Mouse (Mus musculus) layer of hippocampus, postnatal 10 days (tissue): ENCODE results near the gene Lcn2. TPM values are rescaled to one million over a fixed set of nuclear protein-coding genes. Genes with fewer than 3 reads are reported as not detected.

Experiments used
- DNase-seq, 2 experiments: peaks; one replicate each; pipeline ENCODE4 v3.0.0; 2021; ENCODE audit warnings: low spot score in 2 of 2
- long read RNA-seq: library from polyadenylated mRNA; stranded (forward); transcript quantifications from one replicate; pipeline ENCODE4 v2.0.0, GENCODE M21; 2023
- total RNA-seq, 2 experiments: library from RNA; stranded (reverse); gene quantifications; 2 replicates each; pipeline ENCODE4 v1.2.3; 2021

Gene Lcn2
- 1 to 10 TPM; 2.4 to 2.9 TPM for total RNA-seq
- long read RNA-seq, partial matches to known transcripts = 1 of 1 reads
- long read RNA-seq, other reads (novel, unspliced or antisense) = 0 of 1 reads

DNA sequence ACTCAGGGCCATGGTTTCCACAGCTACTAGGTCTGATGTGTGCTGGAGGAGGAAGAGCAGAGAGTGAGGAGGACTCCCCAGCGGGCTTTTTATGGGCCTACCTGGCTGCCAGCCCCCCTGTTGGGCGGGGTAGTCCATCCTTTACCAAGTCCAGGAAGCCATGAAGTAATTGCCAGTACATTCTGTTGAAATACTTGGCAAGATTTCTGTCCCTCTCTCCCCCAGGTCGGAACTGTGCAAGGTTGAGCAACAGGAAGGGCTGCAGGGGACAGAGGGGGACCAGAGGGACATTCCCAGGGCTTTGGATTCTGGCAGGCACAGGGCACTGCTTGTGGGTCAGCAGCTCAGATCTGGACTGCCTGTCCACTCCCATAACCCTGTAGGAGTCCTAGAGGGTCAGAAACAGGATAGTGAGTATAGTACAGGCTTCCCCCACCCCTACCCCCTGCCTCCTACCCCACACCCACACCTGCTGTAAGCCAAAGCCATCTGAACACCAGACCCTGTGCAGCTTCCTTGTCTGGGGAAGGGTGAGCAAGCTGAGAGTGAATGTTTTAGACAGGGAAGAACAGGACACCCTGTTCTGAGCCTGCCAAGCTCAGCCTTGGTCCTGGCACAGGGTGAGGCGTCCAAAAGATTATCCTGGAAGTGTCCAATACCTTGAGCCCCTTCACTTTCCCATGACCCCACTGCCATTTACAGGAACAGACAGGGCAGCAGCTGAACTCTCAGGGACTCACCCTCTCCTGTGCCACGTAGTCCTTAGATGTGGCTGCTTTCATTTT, at the start of gene Lcn2:
Lcn2 (minus strand) TSS at position 547 of the 785 bp plus-strand sequence.
- DNase-seq = no peak

DNA sequence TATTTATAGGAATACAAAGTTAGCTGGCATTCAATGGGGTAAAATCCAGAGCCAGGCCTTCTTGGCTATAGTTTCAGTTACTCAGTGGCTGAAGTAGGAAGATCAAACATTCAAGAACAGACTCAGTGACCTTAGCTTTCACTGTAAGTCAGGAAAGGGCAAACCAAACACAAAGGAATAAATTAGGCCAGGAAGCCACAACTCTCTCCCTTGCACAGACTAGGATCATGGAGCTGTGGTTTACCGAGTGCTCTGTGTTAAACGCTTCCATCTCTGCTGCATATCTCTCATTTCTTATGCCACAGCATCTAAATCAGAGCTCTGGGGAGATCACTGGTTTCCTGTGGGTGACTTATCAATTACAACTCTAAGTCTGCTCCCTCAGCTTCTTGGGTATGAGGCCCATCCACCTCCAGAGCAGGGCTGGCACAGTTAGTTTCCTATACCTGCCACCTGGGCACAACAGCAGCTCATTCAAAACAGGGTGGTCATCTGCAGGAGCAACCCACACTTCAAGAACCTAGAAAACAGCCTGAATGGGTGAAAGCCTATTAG, 49.6 kb upstream of the Lcn2 start:
- DNase-seq = no peak

DNA sequence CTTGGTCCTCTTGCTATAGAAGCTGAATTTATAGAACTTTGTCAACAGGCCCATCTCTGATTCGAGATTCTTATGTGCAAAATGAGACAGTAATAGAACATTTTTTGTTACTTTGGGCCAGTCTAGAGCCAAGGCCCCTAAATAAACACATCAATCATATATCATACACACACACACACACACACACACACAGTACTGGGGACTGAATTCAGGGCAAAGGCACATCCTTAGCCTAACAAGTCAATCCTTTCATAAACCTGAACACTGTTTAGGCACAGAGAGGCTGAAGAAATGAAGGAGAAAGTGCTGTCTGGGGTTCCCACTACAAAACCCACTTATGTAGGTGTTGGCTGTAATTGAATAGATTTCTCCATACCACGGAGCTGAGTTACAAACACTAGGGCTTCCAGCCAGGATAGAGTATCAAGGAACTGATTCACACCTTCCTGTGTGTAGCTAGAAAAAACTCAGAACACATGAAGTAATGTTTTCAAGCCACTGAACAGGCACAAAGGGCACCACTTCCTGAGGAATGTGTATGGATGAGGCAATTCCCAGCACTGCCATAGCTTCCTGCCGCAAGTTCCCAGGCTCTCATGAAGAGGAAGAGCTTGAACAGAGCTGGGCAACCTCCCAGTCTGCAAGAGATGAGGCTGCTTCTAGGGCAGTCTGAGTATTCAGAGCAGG, 48.8 kb upstream of the Lcn2 start:
- DNase-seq = no peak

DNA sequence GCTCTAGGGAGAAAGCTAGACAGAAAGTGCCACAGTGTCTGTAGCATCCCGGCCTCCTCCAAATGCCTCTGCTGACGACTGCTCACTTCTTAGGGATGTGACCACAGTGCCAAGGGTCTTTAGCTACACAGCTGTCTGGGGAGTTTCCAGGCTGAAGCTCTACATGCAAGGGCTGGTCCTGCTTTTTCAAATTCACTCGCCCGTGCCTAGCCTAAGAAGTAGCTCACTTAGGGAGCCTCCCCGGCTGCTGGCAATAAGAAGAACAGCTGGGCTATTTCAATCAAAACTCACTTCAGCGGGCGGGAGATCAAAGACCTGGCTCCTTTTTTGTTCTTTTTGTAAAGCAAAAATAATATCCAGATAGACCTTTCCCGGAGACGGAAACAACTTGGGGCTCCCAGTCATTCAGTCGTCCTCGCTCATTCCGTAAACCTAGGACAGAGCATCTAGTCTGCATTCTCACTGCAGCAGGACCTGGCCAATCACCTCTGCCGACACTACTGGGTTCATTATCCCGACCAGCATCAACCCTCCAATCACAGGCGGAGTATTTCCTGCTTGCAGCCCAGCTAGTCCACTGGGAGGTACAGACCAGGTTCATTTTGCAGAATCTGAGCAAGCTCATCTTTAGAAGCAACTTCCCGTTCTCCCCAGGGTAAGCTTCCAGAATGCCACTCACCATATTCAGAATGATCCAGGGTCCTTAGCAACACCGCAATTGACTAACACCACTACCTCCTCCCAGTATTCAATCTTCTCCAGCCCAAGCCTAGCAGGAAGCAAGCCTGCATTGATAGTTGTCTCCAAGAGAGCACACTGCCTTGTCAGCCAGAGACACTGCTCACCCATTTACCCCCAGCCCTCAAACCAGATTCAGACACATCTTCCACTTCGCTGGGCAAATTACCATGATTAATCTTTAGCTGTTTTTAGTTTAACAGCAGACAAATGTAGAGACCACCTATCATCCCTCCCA, 42.9 kb upstream of the Lcn2 start:
- DNase-seq = peak; percentile 77 to 81

DNA sequence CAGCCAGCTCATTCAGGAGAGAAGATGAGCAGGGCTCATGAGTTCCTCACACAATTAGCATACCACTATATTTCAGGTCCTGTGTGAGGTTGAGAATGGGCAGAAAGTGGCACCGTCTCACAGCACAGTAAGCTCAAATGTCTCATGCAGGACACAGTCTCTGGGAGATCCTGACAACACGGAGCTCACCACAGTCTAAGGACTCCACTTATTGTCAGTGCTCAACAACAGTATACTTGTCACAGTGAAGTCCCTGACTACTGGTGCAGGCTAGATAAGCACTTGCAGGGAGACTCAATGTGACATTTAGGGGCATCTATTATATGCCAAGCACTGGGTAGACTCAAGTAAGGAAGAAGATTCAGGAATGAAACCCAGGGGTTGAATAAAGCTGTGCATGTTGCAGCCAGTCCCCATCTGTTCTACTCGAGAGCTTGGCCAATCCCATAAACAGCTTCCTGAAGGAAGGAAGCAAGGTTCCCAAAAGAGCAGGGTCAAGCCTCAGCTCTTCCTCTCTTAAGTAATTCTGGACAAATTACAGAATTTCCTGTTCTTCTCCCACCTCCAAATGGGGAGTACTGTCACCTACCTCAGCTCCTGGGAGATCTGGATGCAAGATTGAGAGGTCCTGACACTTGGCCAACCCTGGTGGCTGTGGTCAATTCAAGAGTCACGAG, 41.3 kb upstream of the Lcn2 start:
- DNase-seq = no peak

DNA sequence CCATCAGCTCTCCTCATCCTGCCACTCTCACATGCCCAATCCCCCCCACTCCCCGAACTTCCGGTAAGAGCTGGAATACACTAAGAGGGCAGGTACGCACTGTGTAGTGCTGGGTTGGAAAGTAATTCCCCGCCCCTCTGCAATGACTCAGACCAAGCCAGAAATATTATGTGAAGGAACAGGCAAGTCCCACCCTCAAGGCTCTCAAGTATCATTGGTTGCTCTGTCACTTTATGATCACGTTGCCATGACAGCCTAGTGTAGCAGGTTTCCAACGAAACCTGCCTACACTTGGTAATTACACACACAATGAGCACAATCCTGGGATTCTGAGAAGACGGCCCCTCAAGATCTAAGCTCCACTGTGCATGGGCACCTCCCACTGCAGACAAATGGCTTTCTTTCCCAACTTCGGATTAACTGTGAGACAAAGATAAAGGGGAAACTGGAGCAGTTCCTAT, 40.2 kb upstream of the Lcn2 start:
- DNase-seq = no peak

DNA sequence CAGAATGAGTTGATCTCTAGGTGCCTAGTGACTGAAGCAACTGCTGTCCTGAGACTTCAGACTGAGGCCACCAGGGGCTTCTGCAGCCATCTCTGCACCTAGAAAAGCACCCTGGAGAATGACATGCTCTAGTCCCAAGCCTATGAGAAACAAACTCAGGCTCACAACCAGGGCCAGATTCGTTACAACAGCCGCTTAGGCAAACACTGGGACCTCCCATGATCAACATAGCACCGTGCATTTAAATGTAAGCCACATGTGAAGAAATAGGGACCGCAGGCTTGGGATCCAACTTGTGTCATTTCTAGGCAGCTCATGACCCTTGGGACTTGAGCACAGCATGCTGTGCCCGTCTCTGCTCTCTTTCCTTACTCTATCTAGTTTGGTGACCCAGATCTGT, 39.7 kb upstream of the Lcn2 start:
- no peak for DNase-seq

DNA sequence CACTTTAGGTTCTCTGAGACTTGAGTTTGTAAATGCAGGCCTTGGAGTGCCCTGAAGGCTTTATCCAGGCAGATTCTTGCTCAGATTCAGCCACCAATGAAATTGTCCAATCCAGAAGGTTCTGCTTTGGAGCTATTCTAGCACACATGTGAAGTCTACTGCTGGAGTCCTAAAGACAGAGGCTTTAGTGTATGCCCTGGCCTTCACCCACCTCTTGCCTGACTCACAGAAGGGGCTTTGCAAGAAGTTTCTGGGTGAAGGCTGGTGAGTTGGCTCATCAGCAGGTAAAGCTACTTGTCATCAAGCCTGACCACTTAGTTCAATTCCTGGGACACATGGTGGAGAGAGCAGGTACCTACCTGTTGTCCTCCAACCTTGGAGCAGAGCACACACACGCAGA, 38.1 kb upstream of the Lcn2 start:
- no peak for DNase-seq

DNA sequence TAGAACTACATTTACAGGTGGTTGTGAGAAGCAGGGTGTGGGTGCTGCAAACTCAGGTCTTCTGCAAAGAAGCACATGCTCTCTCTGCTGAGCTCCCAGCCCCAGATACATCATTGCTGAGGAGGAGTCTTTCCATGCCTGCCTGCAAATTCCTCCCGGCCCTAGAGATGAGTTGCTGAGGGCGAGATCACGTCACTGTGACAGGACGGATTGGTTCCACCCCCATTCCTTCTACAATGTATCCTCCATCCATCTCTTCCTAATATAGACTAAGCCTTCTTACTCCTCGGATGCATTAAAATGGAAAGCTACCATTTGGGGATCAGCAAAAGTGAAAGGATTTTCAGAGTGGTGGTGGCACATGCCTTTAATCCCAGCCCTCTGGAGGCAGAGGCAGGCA, 37.5 kb upstream of the Lcn2 start:
- no peak for DNase-seq

DNA sequence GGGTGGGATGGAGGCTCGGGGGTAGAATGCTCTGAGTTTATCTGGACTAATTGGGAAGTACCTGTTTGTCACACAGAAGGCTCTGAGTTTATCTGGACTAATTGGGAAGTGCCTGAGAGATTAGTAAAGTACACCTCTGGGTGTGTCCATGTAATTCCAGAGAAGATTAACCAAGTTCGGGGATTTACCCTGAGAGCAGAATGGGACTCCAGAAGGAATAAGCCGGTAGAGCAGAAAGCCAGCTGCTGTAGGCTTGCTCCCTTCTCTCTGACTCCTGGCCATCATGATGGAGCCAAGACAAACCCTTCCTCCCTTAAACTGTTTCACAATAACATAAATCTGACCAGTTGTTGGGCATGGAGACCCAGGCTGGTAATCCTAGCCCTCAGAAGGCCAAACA, 36.7 kb upstream of the Lcn2 start:
- no peak for DNase-seq

DNA sequence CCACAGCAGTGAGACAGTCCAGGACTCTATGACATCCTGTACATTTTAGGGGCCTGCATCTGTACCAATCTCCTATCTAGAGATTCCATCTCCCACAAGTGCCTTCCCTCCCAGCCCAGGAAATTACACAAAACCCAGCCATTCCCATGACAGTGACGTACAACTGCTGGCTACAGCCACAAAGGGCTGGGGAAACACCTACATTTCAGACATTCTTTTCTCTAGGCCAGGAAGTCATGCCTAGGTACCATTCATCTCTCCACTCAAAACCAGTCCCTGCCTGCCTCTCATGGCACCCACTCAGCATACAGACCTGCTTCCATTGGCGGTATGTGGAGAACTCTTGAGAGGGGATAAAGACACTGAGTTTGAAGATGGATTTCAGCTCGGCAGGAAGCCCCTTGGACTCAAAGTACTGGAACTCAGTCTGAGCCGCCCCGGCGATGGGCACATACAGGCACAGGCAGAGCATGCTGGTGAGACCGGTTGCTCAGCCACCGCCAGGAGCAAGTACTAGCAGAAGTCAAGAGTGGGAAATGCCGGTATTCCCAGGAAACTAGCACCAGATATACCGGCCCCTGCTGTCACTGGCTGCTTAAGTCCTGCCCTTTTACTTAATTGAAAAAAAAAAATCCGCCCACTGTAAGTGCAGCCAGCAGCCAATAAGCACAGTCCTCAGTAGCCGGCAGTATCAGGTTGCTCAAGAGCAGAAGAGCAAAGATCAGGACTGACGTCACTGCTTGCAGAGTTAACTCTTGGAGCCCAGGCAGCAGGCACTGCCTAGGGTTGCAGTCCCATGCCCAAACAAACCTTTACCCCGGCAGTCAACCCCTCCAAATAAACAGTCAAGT, 35.7 kb upstream of the Lcn2 start:
- no peak for DNase-seq

DNA sequence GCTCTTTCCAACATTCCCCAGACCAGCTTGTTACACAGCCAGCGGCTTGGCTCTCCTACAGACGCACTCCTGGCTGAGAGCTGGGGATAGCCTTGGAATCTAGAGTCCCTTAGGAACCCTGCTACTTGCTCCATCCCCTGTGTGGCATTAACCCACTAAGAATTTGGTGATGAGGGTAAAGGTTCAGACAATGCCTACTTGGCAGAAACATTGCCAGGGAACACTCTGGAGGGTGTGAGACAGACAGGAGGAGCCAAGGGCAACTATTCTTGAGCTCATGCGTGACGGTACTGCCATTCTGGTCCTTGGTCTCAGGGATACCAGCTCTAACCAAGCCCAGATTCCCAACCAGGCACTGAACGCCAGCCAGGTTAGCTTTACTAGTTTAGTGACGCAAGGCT, 33.8 kb upstream of the Lcn2 start:
- no peak for DNase-seq

DNA sequence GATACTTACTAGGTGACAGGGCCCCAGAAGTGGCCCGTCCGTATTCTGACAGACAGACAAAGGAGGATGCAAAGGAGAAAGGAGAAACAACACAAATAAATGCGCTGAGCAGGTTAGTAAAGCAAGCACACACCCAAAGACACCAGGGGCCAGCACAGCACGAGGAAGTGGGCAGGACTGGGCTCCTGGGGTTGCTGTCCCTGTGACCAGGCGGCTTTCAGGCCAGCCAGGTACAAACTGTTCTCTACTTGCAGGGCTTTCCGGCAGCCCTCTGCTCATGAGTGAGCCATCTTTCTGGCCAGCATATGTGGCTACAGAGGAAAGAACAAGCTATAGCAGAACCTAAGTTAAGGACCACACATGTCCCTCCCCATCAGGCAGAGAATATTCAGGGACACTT, 32.6 kb upstream of the Lcn2 start:
- no peak for DNase-seq

DNA sequence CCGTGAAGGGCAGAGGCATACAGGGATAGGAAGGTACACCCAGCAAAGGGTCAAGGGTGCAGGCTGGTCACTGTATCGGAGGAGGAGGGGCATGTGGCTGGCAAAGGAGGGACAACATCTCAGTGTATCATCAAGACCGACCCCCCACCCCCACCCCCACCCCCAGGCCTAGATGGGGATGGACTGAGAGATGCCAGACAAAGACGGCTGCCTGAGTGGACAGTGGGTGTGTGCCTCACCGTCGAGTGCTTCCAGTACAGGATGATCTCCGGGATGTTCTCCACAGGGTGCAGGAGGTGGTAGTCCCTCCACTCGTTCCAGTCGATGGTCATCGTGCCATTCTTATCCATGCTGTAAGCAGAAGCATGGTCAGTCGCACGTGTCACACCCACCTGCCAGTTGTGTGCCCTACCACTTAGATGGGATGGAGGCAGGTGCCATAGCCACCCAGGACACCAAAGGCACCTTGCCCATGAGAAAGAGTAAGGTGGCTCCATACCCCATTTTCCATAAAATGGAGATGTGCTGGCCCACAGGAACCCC, 32.1 kb upstream of the Lcn2 start:
- no peak for DNase-seq

DNA sequence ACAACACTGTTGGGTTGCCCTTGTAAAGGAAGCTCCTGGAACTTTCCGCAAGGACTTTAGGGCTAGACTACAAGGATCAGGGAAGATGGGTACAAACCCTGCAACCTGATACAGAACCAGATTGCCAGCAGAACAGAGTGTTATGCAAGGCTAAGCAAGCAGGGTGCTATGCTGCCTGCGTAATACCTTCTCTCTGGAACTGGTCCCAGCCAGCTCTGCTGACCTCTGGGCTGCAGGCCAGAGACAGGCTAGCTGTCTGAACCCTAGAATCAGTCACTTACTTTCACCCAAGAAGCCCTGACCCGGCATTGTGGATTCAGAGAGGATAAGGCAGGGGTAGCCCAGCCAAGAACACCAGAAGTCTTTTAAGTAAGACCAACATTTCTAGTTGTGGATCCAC, 31.3 kb upstream of the Lcn2 start:
- no peak for DNase-seq

DNA sequence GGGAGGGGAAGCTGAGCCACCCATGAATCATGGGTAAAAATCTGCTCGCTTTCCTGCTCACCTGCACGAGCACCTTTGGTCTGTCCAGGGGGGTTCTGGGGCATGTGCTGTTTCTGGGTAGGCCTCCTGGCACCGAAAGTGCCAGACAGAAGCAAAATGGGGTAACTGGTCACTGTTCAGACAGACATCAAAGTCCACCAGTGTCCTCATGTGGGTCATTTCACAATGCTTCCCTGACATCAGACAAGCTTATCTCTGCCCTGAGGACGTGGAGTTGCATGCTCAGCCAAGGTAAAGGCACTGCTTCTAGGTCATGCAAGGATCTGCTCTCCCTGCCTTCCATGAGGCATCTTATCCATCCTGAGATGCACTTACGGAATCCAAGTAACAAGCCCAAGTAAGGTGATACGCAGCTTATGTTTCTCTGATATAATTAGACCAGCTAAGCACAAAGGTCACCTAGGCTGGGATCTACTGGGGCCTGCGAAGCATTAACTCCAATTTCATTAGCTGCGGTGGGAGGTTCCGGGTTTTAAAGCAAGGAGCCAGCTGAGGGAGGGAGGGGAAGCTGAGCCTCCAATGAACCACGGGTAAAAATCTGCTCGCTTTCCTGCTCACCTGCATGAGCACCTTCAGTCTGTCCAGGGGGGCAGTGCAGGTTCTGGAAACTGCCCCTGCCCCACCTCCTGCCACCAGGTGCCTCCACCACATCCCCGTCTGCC, 30.5 kb upstream of the Lcn2 start:
- DNase-seq = no peak

DNA sequence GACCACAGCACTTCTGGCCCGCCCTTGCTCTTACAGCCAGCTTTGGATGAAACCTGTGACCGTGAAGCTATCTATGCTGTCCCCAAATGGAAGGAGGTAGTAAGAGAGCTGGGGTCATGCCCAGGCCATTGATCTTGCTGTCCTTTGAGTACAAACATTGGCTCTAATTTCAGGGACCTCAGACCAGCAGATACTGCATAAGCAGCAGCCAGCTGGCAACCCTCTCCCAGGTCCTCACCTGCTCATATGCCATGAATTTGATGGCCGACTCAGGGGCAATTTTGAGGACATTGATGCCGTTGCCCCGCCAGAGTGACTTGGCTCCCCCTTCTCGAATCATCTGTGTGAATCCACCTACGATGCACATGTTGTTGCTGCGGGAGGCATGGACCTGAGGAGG, 29.4 kb upstream of the Lcn2 start:
- no peak for DNase-seq

DNA sequence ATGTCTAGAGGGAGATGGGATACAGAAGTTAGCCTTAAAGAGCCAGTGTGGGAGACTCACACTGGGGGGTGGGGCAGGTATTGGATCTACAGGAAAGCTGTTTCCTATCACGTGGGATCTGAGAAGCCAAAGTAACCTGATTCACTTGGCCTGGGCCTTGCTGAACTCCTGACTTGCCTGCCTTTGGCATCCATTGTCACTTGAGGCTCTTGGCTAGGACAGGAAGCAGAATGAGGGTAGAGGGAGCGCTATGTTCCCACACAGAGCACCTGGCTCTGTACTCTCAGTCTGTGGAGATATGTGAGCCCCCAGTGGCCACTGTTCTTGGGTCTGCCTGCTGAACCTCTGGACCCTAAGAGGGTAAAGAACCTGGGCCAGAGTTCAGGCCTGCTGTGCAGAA, 28.5 kb upstream of the Lcn2 start:
- no peak for DNase-seq

DNA sequence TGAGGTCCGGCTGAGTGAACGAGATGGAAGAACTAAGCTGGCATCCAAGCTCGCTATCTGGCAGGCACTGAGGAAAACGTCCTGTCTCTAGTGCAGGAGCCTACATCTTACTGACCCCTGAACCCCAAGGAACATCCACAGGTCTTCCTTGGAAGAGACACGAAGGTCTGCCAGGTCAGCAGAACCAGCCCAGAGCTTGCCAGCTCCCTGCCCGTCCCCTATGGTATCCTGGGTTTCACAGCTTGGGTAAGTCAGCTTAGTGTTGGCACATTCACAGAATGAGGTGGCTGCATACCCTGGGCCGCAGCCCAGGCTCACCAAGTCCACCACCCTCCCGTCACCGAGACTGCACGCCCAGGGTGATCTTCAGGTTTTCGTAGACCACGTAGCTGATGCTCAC, 27.7 kb upstream of the Lcn2 start:
- DNase-seq = no peak
